Comparison of ENCODE assay signal across 8 mouse cellular contexts in the genomic region with DNA sequence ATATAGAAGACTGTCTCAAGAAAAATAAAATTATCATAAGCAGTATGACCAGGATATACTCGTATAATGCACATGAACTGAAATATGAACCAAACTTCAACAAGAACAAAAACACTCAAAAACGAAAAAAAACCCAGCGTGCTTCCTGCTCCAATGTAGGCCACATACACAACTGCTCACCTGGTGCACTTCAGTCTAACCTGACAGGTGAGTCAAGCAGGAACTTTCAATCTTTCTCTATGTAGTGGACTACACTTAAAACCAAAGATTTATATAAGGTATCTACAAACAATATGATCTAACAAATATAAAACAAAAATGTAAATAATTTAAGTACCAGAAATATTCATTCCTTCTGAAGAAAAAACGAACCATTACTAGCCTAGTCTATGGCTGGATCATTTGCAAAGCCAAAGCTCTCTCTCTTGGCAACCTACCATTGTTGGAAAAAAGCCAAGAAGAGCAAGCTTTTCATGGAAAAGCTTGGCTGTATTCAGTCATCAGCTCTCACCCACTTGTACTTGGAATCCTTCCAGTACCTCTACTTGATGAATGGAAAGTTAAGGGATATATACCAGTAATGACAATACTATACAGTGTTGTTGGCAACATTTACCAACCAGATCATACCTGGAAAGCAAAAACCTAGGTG. TPM values are rescaled to one million over a fixed set of nuclear protein-coding genes. Genes with fewer than 3 reads are reported as not detected.
DNase-seq lines count a peak whose midpoint lies in the region; ATAC-seq and TF ChIP-seq lines count a peak whose summit lies in the region.

No protein-coding gene starts in this region.

- peak overlapping the region; percentile 31; the same call in 1 of the 2 replicates for H3K27ac ChIP-seq in embryonic facial prominence, embryonic 15.5 days (replicated peaks)
- peak overlapping the region; percentile 60; the same call in 1 of the 2 replicates for H3K27ac ChIP-seq in layer of hippocampus, adult 2 months

- WGBS in embryonic facial prominence, embryonic 15.5 days = 69% methylated on average over 4 of the region's 4 CpGs

- no peak overlapping the region for H3K4me3 ChIP-seq in embryonic facial prominence, embryonic 15.5 days (replicated peaks)
- no peak overlapping the region for H3K4me3 ChIP-seq in layer of hippocampus, adult 2 months

- no peaks in the 10 kb centered on the region for H3K27me3 ChIP-seq in embryonic facial prominence, embryonic 15.5 days

- H3K4me2 ChIP-seq in embryonic facial prominence, embryonic 15.5 days (replicated peaks) = no peak overlapping the region

- H3K9me3 ChIP-seq in embryonic facial prominence, embryonic 15.5 days (replicated peaks) = no peaks in the 10 kb centered on the region

- peak; percentile 32 to 67 for DNase-seq in kidney, adult 8-10 months
- no peak for DNase-seq in kidney, postnatal 10 days
- peak; percentile 50 for DNase-seq in adrenal gland, postnatal 14 days
- DNase-seq in layer of hippocampus, adult 2 months (ENCODE audit: low spot score in 2 of 2) = peak; percentile 79 to 89
- DNase-seq in retina, postnatal 7 days (ENCODE audit: low read depth, low spot score) = peak; percentile 27
- DNase-seq in thymus, postnatal 10 days (ENCODE audit: low spot score in 2 of 2) = no peak
- DNase-seq in embryo, embryonic 10 days (ENCODE audit: low spot score) = no peak

- ATAC-seq in embryonic facial prominence, embryonic 15.5 days (ENCODE audit: insufficient number of reproducible peaks, low FRiP score, low TSS enrichment, low read depth) = peak; percentile 34; the same call in 1 of the 2 replicates

- H3K9ac ChIP-seq in embryonic facial prominence, embryonic 15.5 days = no peak overlapping the region

- no peak for TF ChIP-seq CTCF in layer of hippocampus, adult 2 months (conservative IDR thresholded peaks at IDR 0.05)

- peaks cover 12% of the 10 kb centered on the region for H3K4me1 ChIP-seq in embryonic facial prominence, embryonic 15.5 days

- no peaks in the 10 kb centered on the region for H3K36me3 ChIP-seq in embryonic facial prominence, embryonic 15.5 days

RNA-seq across cellular contexts. Expression of gene Crebbp, which starts 53.4 kb away (rescaled TPM):
- 65.5 and 68.0 TPM in 2 replicates for total RNA-seq in adrenal gland, postnatal 14 days (2021)
- polyA plus RNA-seq in embryonic facial prominence, embryonic 15.5 days (2015; fragmentation: Nextera tagmentation; extraction: Ambion mirVana) = 36.1 TPM in 2 replicates
- total RNA-seq in layer of hippocampus, adult 2 months (2021) = 10 to 100 TPM; 87.2 to 91.1 TPM

Comparison
In these comparisons a context has a peak if more than half of its experiments do, and no peak if none do; other contexts are left out.
1. DNase-seq: peak in kidney, adult 8-10 months (2 of 2), adrenal gland, postnatal 14 days (single experiment), layer of hippocampus, adult 2 months (2 of 2) and retina, postnatal 7 days (single experiment); none in kidney, postnatal 10 days (single experiment), thymus, postnatal 10 days (0 of 2) and embryo, embryonic 10 days (single experiment).